Mouse (Mus musculus): Measurements from ENCODE around the gene Bcl10.

DNA sequence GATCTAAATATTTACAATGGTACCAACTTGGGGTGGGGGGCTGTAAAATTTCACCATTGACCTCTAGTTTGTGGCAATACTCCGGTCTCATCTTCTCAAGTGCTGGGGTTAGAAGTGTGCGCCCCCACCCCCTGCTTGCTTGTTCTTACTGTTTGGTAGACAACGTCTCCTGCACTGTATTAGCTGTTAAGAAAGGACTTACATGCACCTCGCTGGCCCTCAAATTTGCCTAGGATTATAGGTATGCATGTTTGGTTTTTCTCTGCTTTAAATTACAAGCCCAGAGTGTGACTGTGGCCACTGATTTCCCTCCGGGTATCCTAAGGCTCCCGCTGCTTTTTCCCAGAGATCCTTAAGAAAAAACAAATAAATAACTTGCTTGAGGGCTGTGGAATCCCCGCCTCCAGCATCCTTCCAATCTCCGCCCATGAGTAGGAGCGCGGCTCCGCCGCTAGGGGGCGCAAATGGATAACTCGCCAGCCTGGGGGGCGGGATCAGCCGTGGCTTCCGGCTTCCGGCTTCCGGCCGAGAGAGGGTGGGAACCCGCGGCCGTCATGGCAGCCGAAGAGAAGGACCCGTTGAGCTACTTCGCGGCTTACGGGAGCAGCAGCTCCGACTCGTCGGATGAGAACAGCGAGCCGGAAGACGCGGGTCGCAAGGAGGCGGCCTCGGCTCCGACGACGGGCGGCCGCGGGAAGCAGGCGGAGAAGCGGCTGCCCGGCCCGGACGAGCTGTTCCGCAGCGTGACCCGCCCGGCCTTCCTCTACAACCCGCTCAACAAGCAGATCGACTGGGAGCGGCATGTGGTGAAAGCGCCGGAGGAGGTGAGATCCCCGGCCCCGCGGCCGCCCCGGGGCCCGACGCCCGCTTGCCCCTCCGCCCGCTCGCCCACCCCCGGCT lies 15.2 kb downstream of the Bcl10 start, which contains the start of gene 2410004B18Rik:
- TF ChIP-seq CTCF (IDR thresholded peaks at IDR 0.05; ENCODE audit: borderline replicate concordance, insufficient read depth, low read length): peak; percentile 49
- TF ChIP-seq POLR2A (IDR thresholded peaks at IDR 0.05; ENCODE audit: low read depth, low read length): peak; percentile 91
